Mouse (Mus musculus) neural tube, embryonic 11.5 days (tissue): ENCODE results near the gene Ptpn14. TPM values are rescaled to one million over a fixed set of nuclear protein-coding genes. Genes with fewer than 3 reads are reported as not detected.

Source experiments
- ATAC-seq: fragments of 200-750 bp; cut with Nextera tagmentation; 2 replicates; pipeline ENCODE4 v1.8.0; 2017; ENCODE audit warnings: moderate number of reproducible peaks, mild to moderate bottlenecking, moderate TSS enrichment, moderate library complexity; ENCODE audit not compliant: insufficient read depth, low FRiP score, low TSS enrichment
- DNase-seq: peaks from one replicate; pipeline ENCODE4 v3.0.0-alpha.2; 2015; ENCODE audit warnings: low spot score
- H3K27ac ChIP-seq: fragments of 300-500 bp; sonication (generic); 2 replicates; pipeline ENCODE4 v1.5.1; 2014; ENCODE audit warnings: low read depth, mild to moderate bottlenecking, low read length
- H3K27me3 ChIP-seq: fragments of 300-500 bp; sonication (generic); 2 replicates; pipeline ENCODE4 v1.6.1; 2014; ENCODE audit warnings: mild to moderate bottlenecking, low read length, mixed read lengths; ENCODE audit not compliant: control insufficient read depth, insufficient read depth
- H3K36me3 ChIP-seq: fragments of 300-500 bp; sonication (generic); 2 replicates; pipeline ENCODE4 v1.6.1; 2014; ENCODE audit warnings: mild to moderate bottlenecking, low read length, moderate library complexity, mixed read lengths; ENCODE audit not compliant: control insufficient read depth, insufficient read depth
- H3K4me1 ChIP-seq: fragments of 300-500 bp; sonication (generic); 2 replicates; pipeline ENCODE4 v1.6.1; 2014; ENCODE audit warnings: low read length, mixed read lengths; ENCODE audit not compliant: control insufficient read depth, insufficient read depth
- H3K4me2 ChIP-seq: fragments of 300-500 bp; sonication (generic); 2 replicates; pipeline ENCODE4 v1.6.1; 2014; ENCODE audit warnings: low read depth, mild to moderate bottlenecking, moderate library complexity
- H3K4me3 ChIP-seq: fragments of 300-500 bp; sonication (generic); 2 replicates; pipeline ENCODE4 v1.5.1; 2014; ENCODE audit warnings: low read depth, low read length
- H3K9ac ChIP-seq: fragments of 300-500 bp; sonication (generic); 2 replicates; pipeline ENCODE4 v1.6.1; 2014; ENCODE audit warnings: mild to moderate bottlenecking, low read length
- H3K9me3 ChIP-seq: fragments of 300-500 bp; sonication (generic); 2 replicates; pipeline ENCODE4 v1.6.1; 2016; ENCODE audit warnings: low read length; ENCODE audit not compliant: control insufficient read depth
- WGBS: fragments of 180-500 bp; shearing (Covaris S2); extraction: QIAGEN DNeasy Blood & Tissue Kit; methylation state at CpG from one replicate; pipeline ENCODE4 v1.1.7; 2014; 5-methylcytosine and 5-hydroxymethylcytosine counted together
- polyA plus RNA-seq: library from polyadenylated mRNA; unstranded; fragments of >200 nt; fragmentation: Nextera tagmentation; extraction: Ambion mirVana; gene quantifications from 2 replicates; pipeline ENCODE4 v1.2.1, GENCODE M21; 2014

Gene Ptpn14
- polyA plus RNA-seq, 1 experiment from 2014 or later: 7.5 TPM

- 95% methylated on average over 2 of the region's 2 CpGs for WGBS
Measured at GRCm38 (mm10) chr1:189694391-189694790, 33.7 kb upstream of the Ptpn14 start.

DNA sequence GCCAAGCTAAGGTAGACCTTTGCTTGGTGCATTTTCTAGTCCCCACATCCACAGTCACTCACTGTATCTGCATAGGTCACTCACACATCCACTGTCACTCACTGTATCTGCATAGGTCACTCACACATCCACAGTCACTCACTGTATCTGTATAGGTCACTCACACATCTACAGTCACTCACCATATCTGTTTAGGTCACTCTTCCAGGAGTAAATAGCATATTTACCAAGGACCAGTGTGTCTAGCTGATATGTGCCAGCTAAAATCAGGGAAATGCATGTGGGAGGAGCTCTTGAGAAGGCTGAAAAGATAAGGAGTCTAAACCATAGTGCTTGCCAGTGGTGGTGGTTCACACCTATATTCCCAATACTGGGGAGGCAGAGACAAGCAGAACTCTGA is 32.7 kb upstream of the Ptpn14 start:
- no peak overlapping the region for H3K27ac ChIP-seq
- no peaks in the 10 kb centered on the region for H3K36me3 ChIP-seq
- no peak overlapping the region for H3K4me2 ChIP-seq
- no peak for ATAC-seq
- H3K27me3 ChIP-seq: no peaks in the 10 kb centered on the region
- no peaks in the 10 kb centered on the region; the same call in 1 of the 2 replicates for H3K4me1 ChIP-seq
- H3K9ac ChIP-seq: no peak overlapping the region
- H3K4me3 ChIP-seq: no peak overlapping the region
- DNase-seq: no peak
- no peaks in the 10 kb centered on the region for H3K9me3 ChIP-seq

More at GRCm38 (mm10) chr1:189694391-189694790, 33.7 kb upstream of the Ptpn14 start:
- no peak overlapping the region for H3K4me3 ChIP-seq
- no peak overlapping the region for H3K27ac ChIP-seq
- H3K9me3 ChIP-seq: no peaks in the 10 kb centered on the region
- H3K4me2 ChIP-seq: no peak overlapping the region
- DNase-seq (no peak), ATAC-seq (no peak)
- H3K9ac ChIP-seq: no peak overlapping the region
- no peaks in the 10 kb centered on the region; the same call in 1 of the 2 replicates for H3K4me1 ChIP-seq
- H3K27me3 ChIP-seq: no peaks in the 10 kb centered on the region
- H3K36me3 ChIP-seq: no peaks in the 10 kb centered on the region

GRCm38 (mm10) chr1:189698416-189698815 is 29.7 kb upstream of the Ptpn14 start:
- H3K36me3 ChIP-seq: no peaks in the 10 kb centered on the region
- no peak overlapping the region for H3K27ac ChIP-seq
- DNase-seq (no peak), ATAC-seq (no peak)
- no peak overlapping the region for H3K4me3 ChIP-seq
- no peaks in the 10 kb centered on the region for H3K9me3 ChIP-seq
- WGBS: 79% methylated on average over 4 of the region's 4 CpGs
- no peaks in the 10 kb centered on the region for H3K27me3 ChIP-seq
- H3K9ac ChIP-seq: no peak overlapping the region
- no peak overlapping the region for H3K4me2 ChIP-seq
- H3K4me1 ChIP-seq: no peaks in the 10 kb centered on the region

- DNase-seq (no peak), ATAC-seq (no peak)
Measured at GRCm38 (mm10) chr1:189700186-189700585, 27.9 kb upstream of the Ptpn14 start.

GRCm38 (mm10) chr1:189700990-189701389 is 27.1 kb upstream of the Ptpn14 start:
- WGBS: under 1% methylated on average over 6 of the region's 6 CpGs
- Histone ChIP-seq H3K27ac (no peak overlapping the region), H3K27me3 (no peaks in the 10 kb centered on the region), H3K4me3 (no peak overlapping the region), H3K36me3 (no peaks in the 10 kb centered on the region), H3K9ac (no peak overlapping the region), H3K9me3 (no peaks in the 10 kb centered on the region), H3K4me1 (peaks cover 1% of the 10 kb centered on the region; the same call in 1 of the 2 replicates), H3K4me2 (no peak overlapping the region)
- DNase-seq: peak; percentile 77
- ATAC-seq: no peak

More at GRCm38 (mm10) chr1:189700186-189700585, 27.9 kb upstream of the Ptpn14 start:
- H3K9ac ChIP-seq: no peak overlapping the region
- H3K4me3 ChIP-seq: no peak overlapping the region
- H3K27me3 ChIP-seq: no peaks in the 10 kb centered on the region
- H3K27ac ChIP-seq: no peak overlapping the region
- WGBS: 83% methylated on average over 6 of the region's 6 CpGs
- H3K36me3 ChIP-seq: no peaks in the 10 kb centered on the region
- no peaks in the 10 kb centered on the region for H3K9me3 ChIP-seq
- no peak overlapping the region for H3K4me2 ChIP-seq
- H3K4me1 ChIP-seq: no peaks in the 10 kb centered on the region

DNA sequence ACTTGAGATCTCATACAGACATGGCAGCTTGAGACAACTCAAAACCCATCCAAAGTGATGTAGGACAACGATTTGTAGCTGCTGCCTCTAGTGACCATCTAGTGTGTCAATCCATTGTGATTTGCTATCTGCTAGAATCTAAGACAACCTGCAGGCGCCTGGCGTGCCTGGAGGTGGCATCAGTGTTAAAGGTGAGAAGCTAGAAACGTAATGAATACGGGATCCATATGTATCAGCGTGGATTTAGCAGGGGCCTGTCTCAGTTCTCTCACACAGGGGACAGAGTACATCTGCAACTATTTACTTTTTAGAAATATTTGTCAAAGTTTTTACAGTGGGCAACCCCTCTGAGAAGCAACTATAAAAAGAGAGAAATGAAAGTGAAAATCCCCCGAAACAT is 24.9 kb upstream of the Ptpn14 start:
- H3K4me1 ChIP-seq: peaks cover 17% of the 10 kb centered on the region

GRCm38 (mm10) chr1:189703591-189703990 is 24.5 kb upstream of the Ptpn14 start:
- Histone ChIP-seq H3K36me3 (no peaks in the 10 kb centered on the region), H3K4me2 (no peak overlapping the region), H3K27ac (no peak overlapping the region), H3K4me1 (peaks cover 17% of the 10 kb centered on the region), H3K9ac (no peak overlapping the region), H3K4me3 (no peak overlapping the region), H3K9me3 (no peaks in the 10 kb centered on the region), H3K27me3 (no peaks in the 10 kb centered on the region)
- no peak for ATAC-seq
- 86% methylated on average over 7 of the region's 7 CpGs for WGBS
- DNase-seq: no peak

More for the DNA sequence above, 24.9 kb upstream of the Ptpn14 start:
- Histone ChIP-seq H3K4me3 (no peak overlapping the region), H3K9ac (no peak overlapping the region), H3K27ac (no peak overlapping the region), H3K4me2 (no peak overlapping the region), H3K36me3 (no peaks in the 10 kb centered on the region), H3K9me3 (no peaks in the 10 kb centered on the region), H3K27me3 (no peaks in the 10 kb centered on the region)
- DNase-seq (no peak), ATAC-seq (no peak)
- 56% methylated on average over 7 of the region's 7 CpGs for WGBS

DNA sequence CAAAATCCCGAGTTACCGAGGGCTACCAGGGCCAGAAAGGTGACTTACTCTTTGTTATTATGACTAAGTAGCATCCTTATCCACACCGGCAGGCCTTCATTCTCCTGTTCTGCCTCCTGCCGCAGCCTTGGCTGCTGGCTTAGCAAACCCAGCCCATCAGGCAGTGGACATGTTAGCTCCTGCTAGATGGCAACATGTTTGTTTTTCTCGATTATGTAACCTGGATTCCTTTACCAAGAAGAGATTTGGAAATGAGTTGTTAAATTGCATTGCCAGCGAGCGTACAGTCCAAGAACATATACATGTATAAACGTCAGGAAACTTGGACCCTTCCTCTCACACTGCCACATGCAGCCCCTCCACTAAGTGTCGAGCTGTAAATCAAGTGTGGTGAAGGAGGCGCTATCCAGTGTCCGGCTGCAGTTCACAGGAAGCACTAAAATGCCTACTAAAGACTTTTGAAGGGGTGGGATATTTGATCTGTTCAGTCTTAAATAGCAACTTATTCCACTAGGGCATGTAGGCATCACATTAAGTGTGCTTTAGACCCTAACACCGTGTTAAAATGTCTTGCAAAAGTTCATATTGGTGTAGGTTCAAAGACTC is 21.9 kb upstream of the Ptpn14 start:
- Histone ChIP-seq H3K9ac (no peak overlapping the region), H3K4me2 (no peak overlapping the region), H3K9me3 (no peaks in the 10 kb centered on the region), H3K36me3 (no peaks in the 10 kb centered on the region), H3K27me3 (no peaks in the 10 kb centered on the region), H3K4me3 (no peak overlapping the region), H3K4me1 (peaks cover 17% of the 10 kb centered on the region), H3K27ac (no peak overlapping the region)
- ATAC-seq (no peak), DNase-seq (no peak)
- 57% methylated on average over 12 of the region's 12 CpGs for WGBS

DNA sequence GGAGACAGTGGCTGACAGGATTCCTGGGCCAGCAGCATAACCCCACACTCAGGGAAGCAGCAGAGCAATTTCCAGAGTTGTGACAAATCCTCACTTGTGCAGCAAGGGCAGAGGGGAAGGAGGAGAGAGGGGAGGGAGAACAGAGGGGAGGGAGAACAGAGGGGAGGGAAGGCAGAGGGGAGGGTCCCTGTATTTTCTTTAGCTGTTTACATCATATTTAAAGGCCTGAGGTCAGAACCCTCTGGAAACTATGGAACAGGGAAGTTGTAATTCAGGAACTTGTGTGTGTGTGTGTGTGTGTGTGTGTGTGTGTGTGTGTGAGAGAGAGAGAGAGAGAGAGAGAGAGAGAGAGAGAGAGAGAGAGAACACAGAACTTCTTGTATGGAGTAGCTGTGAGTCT is 21.1 kb upstream of the Ptpn14 start:
- DNase-seq (no peak), ATAC-seq (no peak)
- no peaks in the 10 kb centered on the region for H3K27me3 ChIP-seq
- H3K27ac ChIP-seq: no peak overlapping the region
- no peak overlapping the region for H3K4me3 ChIP-seq
- no peaks in the 10 kb centered on the region for H3K9me3 ChIP-seq
- H3K4me2 ChIP-seq: no peak overlapping the region
- H3K4me1 ChIP-seq: peaks cover 17% of the 10 kb centered on the region
- no peaks in the 10 kb centered on the region for H3K36me3 ChIP-seq
- no peak overlapping the region for H3K9ac ChIP-seq
